Mouse (Mus musculus) MEL (cell line): ENCODE data around the gene Arhgef39.

Experiments
- CHD2 ChIP-seq: IDR thresholded peaks from 2 replicates; pipeline ENCODE4 v1.6.1; 2011; ENCODE audit warnings: low read length, improper control_type of control experiment
- GABPA ChIP-seq: IDR thresholded peaks from 2 replicates; pipeline ENCODE4 v1.6.1; 2012; ENCODE audit warnings: low read depth, mild to moderate bottlenecking, inconsistent platforms, low read length, improper control_type of control experiment, moderate library complexity
- GATA1 ChIP-seq: IDR thresholded peaks from 2 replicates; pipeline ENCODE4 v1.6.1; 2011; ENCODE audit warnings: low read depth, low read length, improper control_type of control experiment
- MXI1 ChIP-seq: IDR thresholded peaks from 2 replicates; pipeline ENCODE4 v1.6.1; 2011; ENCODE audit warnings: mild to moderate bottlenecking, low read depth, low read length, improper control_type of control experiment
- POLR2A ChIP-seq, 2 experiments: IDR thresholded peaks; 2 replicates each; pipeline ENCODE4 v1.6.1; 2011 to 2012; ENCODE audit warnings: low read length in 2 of 2, mild to moderate bottlenecking in 2 of 2, control low read depth in 1 of 2, improper control_type of control experiment in 1 of 2, low read depth in 1 of 2, moderate library complexity in 1 of 2; ENCODE audit not compliant: control insufficient read depth in 1 of 2, insufficient read depth in 1 of 2, poor library complexity in 1 of 2
- TAL1 ChIP-seq: IDR thresholded peaks from 2 replicates; pipeline ENCODE4 v1.6.1; 2012; ENCODE audit warnings: mild to moderate bottlenecking, inconsistent platforms, low read length, moderate library complexity, mixed read lengths
- ZMIZ1 ChIP-seq: IDR thresholded peaks from 2 replicates; pipeline ENCODE4 v1.6.1; 2012; ENCODE audit warnings: low read depth, mild to moderate bottlenecking, inconsistent platforms, low read length, improper control_type of control experiment, moderate library complexity

GRCm38 (mm10) chr4:43542044-43542443 lies 42.5 kb upstream of the Arhgef39 start:
- TF ChIP-seq POLR2A (IDR thresholded peaks at IDR 0.05; ENCODE audit: control insufficient read depth in 1 of 2, insufficient read depth in 1 of 2, low read depth in 1 of 2, low read length in 2 of 2, poor library complexity in 1 of 2) (no peak), GABPA (no peak), GATA1 (no peak), TAL1 (no peak), ZMIZ1 (no peak), CHD2 (no peak), MXI1 (no peak)
